Mouse (Mus musculus) adrenal gland, postnatal 0 days (tissue): Measurements from ENCODE around the gene Alg3. TPM values are rescaled to one million over a fixed set of nuclear protein-coding genes. Genes with fewer than 3 reads are reported as not detected.

Experiments
- microRNA-seq: library from miRNA; unstranded; fragments of <30 nt; microRNA quantifications from one replicate; pipeline ENCODE4, GENCODE M21; 2016; ENCODE audit warnings: borderline replicate concordance; ENCODE audit not compliant: insufficient number of aligned reads
- polyA plus RNA-seq: library from polyadenylated mRNA; unstranded; fragments of >200 nt; fragmentation: Nextera tagmentation; extraction: Ambion mirVana; gene quantifications from 2 replicates; pipeline ENCODE4 v1.2.1, GENCODE M21; 2015

The Alg3 gene
- 17.8 and 26.2 TPM in 2 replicates for polyA plus RNA-seq

GRCm38 (mm10) chr16:20611357-20612227 lies at the start of gene Alg3, which contains the start of the genes Eef1akmt4 and Gm49333:
Gene Alg3 (minus strand): TSS chr16:20611735.
Gene Eef1akmt4 (plus strand): TSS chr16:20611593.
Gene Gm49333 (plus strand): TSS chr16:20611610.

GRCm38 (mm10) chr16:20651076-20651946 lies 39.8 kb upstream of the Alg3 start, which contains the start of gene Psmd2:
Gene Psmd2 (plus strand): TSS chr16:20651652.

DNA sequence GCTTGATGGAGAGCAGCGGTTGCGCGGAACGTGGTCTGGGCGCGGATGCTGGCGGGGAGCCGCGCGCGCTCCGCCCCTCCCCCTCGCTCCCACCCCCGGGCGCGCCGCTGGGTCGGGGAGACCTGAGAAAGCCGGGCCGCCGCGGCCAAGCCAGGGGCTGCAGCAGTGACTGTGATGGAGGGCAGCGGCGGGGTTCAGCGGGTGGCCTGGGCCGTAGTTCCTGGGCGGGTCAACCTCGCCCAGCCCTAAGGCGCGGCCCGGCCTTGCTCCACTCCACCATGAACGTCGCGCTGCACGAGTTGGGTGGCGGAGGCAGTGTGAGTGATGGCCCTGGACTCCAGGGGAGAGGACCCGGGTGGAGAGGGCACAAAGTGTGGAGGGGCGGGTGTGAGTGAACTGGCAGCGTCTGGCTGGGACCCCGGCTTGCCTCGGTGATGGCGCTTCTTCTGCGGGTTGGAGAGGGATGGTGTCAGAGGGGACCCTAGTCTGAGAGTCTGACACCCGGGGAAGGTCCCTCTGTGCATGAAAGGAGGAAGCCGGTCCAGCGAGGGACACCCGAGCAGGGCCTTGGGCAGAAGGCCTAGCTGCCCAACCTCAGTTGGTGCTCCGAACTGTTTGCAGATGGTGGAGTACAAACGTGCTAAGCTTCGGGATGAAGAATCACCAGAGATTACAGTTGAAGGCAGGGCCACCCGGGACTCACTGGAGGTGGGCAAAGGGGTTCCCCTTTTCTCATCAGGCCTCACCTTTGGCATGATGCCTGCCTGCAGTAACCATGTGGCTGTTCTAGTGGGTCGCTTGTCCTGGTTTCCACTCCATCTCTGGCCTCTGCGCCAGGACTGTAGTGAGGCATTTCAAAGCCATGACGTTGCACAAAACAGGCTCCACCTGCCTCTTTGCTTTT lies 18.4 kb upstream of the Alg3 start, which contains the start of gene Ece2:
Gene Ece2 (plus strand): TSS at position 98 of the 904 bp plus-strand sequence.

GRCm38 (mm10) chr16:20621191-20621990 lies 9.9 kb upstream of the Alg3 start, which contains the start of gene Camk2n2:
Gene Camk2n2 (minus strand): TSS chr16:20621287.

GRCm38 (mm10) chr16:20589366-20589938 lies 22.1 kb downstream of the Alg3 start, which contains the start of gene Vwa5b2:
Gene Vwa5b2 (plus strand): TSS chr16:20589471.

Small RNA genes lying within 50 kb of the gene (microRNA-seq; reads per million reads assigned to microRNA genes)
- gene Mir1224 = 10.2 reads per million, percentile 14 among the genes with 10 or more reads in this experiment

Other genes with a start within 250 kb of the Alg3 start
- 32.8 and 40.6 TPM in 2 replicates for gene Abcc5, start 185.3 kb downstream of the Alg3 start, polyA plus RNA-seq
- 60.8 and 62.9 TPM in 2 replicates for gene Eif2b5, start 112.9 kb downstream of the Alg3 start, polyA plus RNA-seq
- 14.3 and 18.0 TPM in 2 replicates for gene Dvl3, start 94.8 kb downstream of the Alg3 start, polyA plus RNA-seq
- gene Ap2m1, start 76.3 kb downstream of the Alg3 start, polyA plus RNA-seq = 460 and 512 TPM in 2 replicates
- gene Abcf3, start 63.2 kb downstream of the Alg3 start, polyA plus RNA-seq = 41.1 and 47.2 TPM in 2 replicates
- 5.4 and 9.7 TPM in 2 replicates for gene Vwa5b2, start 22.3 kb downstream of the Alg3 start, polyA plus RNA-seq
- gene Eef1akmt4, start 142 bp downstream of the Alg3 start, polyA plus RNA-seq = 11.8 and 16.2 TPM in 2 replicates
- not detected in 2 replicates for gene Gm49333, start 125 bp downstream of the Alg3 start, polyA plus RNA-seq
- gene Camk2n2, start 9.6 kb upstream of the Alg3 start, polyA plus RNA-seq = 3.7 and 7.8 TPM in 2 replicates
- 2.9 and 3.8 TPM in 2 replicates for gene Ece2, start 18.1 kb upstream of the Alg3 start, polyA plus RNA-seq
- gene Psmd2, start 39.9 kb upstream of the Alg3 start, polyA plus RNA-seq = 156 and 204 TPM in 2 replicates
- gene Eif4g1, start 56.6 kb upstream of the Alg3 start, polyA plus RNA-seq = 73.9 and 94.5 TPM in 2 replicates
- 10.6 and 14.7 TPM in 2 replicates for gene Fam131a, start 81.5 kb upstream of the Alg3 start, polyA plus RNA-seq
- 137 and 171 TPM in 2 replicates for gene Polr2h, start 105.9 kb upstream of the Alg3 start, polyA plus RNA-seq
- 13.3 and 27.2 TPM in 2 replicates for gene Clcn2, start 106.0 kb upstream of the Alg3 start, polyA plus RNA-seq
- 5.3 and 9.5 TPM in 2 replicates for gene Chrd, start 121.4 kb upstream of the Alg3 start, polyA plus RNA-seq
- gene Thpo, start 122.8 kb upstream of the Alg3 start, polyA plus RNA-seq = 1.5 and 2.5 TPM in 2 replicates